Mouse (Mus musculus): ENCODE measurements around the gene Phactr3. TPM values are rescaled to one million over a fixed set of nuclear protein-coding genes. Genes with fewer than 3 reads are reported as not detected.

The Phactr3 gene
- polyA plus RNA-seq, 1 experiment = not detected

DNA sequence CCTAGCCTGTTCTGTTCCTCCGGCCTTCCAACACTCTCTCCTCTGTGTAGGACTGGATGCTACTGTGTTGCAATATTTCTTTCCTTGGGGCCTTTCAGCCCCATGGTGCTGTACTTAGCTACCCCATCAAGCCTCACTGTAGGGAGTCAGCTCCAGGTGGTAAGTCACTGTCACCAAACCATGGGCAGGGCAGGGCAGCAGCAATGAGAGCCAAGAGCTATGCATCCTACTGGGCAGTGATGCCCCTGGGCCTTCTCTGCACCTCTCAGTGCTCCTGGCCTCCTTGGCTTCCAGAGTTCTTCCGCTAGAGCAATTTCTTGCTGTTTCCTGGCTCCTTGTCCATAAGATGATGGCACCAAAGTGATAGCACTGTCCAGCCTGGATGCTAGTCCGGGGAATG lies 205.6 kb downstream of the Phactr3 start:
- H3K4me1 ChIP-seq (ENCODE audit: control insufficient read depth, insufficient read depth, low read length) = no peaks in the 10 kb centered on the region
- no peak for TF ChIP-seq POLR2A (IDR thresholded peaks at IDR 0.05; ENCODE audit: borderline replicate concordance, control insufficient read depth, low read depth, low read length)
- no peak for TF ChIP-seq CTCF (IDR thresholded peaks at IDR 0.05; ENCODE audit: control insufficient read depth, insufficient read depth, low read length)
- H3K27ac ChIP-seq (ENCODE audit: control insufficient read depth, insufficient read depth, low read depth, low read length, poor library complexity) = no peak overlapping the region
- H3K4me3 ChIP-seq (replicated peaks; ENCODE audit: control insufficient read depth, low read depth, low read length) = no peak overlapping the region
- 73% methylated on average over 3 of the region's 3 CpGs for WGBS

DNA sequence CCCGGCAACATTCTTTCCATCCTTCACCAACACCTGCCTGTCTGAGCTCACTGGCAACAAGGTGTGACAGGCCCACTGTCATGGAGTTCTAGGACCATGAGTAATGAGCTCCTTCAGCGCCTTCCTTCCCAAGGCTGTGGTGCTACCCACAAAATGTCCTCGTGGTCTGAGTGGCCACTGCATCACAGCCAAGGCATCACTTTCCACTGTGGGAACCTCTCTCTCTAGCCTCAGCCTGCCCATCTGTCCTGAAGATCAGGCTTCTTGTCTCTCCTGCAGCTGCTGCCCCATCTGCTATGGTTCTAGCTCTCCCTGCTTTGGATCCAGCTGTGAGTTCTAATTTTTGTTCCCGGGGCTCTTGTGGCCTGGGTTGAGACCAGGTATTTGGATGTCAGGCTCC lies 206.0 kb downstream of the Phactr3 start:
- TF ChIP-seq CTCF (IDR thresholded peaks at IDR 0.05; ENCODE audit: control insufficient read depth, insufficient read depth, low read length) = no peak
- TF ChIP-seq POLR2A (IDR thresholded peaks at IDR 0.05; ENCODE audit: borderline replicate concordance, control insufficient read depth, low read depth, low read length) = no peak
- 72% methylated on average over 4 of the region's 4 CpGs for WGBS
- Histone ChIP-seq H3K4me3 (replicated peaks; ENCODE audit: control insufficient read depth, low read depth, low read length) (no peak overlapping the region), H3K27ac (ENCODE audit: control insufficient read depth, insufficient read depth, low read depth, low read length, poor library complexity) (no peak overlapping the region), H3K4me1 (ENCODE audit: control insufficient read depth, insufficient read depth, low read length) (no peaks in the 10 kb centered on the region)

DNA sequence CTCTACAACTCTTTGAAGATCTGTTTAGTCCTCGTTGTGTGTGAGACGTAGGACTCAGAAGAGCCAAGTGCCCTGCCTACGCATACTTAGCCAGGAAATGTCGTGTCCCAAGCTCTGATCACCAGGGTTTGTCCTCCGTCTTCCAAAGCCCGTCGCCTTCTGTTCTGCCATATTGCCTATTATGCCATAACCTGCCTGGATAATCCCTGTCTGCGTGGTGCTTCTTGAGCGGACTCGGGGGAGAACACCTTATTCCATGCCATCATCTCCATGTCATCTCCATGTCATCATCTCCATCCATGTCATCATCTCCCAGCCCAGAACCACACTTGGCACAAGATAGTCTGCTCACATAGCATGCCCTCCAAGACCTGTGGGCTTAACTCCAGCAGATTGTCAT lies 207.3 kb downstream of the Phactr3 start:
- Histone ChIP-seq H3K27ac (ENCODE audit: control insufficient read depth, insufficient read depth, low read depth, low read length, poor library complexity) (no peak overlapping the region), H3K4me3 (replicated peaks; ENCODE audit: control insufficient read depth, low read depth, low read length) (no peak overlapping the region), H3K4me1 (ENCODE audit: control insufficient read depth, insufficient read depth, low read length) (no peaks in the 10 kb centered on the region)
- TF ChIP-seq CTCF (IDR thresholded peaks at IDR 0.05; ENCODE audit: control insufficient read depth, insufficient read depth, low read length) = no peak
- no peak for TF ChIP-seq POLR2A (IDR thresholded peaks at IDR 0.05; ENCODE audit: borderline replicate concordance, control insufficient read depth, low read depth, low read length)
- 81% methylated on average over 10 of the region's 10 CpGs for WGBS

DNA sequence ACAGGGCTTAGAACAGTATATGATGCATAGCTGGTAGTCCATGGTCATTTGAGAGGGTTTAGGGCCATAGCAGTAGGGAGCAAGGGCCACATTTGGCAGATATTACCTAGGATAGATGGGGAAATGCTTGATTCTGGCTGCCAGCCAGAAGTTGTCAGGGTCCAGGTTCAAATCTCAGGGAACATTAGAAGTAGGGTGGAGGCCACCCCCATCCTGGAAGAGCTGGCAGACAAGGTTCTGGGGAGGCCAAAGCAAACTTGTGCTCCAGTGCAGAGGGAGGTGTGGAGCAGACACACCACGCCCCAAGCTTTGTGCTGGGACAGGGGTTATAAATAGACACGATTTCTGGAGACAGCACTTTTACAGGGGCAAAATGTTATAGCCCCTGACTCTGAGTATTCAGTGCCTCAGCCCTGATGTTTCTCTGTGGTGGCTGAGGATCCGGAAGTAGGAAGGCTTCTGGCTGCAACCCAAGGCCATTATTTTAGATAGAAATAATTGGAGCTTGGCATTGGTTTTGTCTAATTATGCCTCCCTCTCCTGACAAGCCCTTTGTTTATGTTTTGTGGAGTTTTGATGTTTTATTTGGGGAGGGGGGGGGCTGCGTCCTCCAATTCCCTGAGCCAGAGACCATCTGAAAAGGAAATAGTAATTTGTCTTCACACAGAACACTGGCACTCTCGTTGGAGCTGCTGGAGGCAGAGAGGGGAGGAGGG lies 208.1 kb downstream of the Phactr3 start:
- no peaks in the 10 kb centered on the region for H3K4me1 ChIP-seq (ENCODE audit: control insufficient read depth, insufficient read depth, low read length)
- no peak overlapping the region for H3K27ac ChIP-seq (ENCODE audit: control insufficient read depth, insufficient read depth, low read depth, low read length, poor library complexity)
- TF ChIP-seq CTCF (IDR thresholded peaks at IDR 0.05; ENCODE audit: control insufficient read depth, insufficient read depth, low read length) (no peak), POLR2A (IDR thresholded peaks at IDR 0.05; ENCODE audit: borderline replicate concordance, control insufficient read depth, low read depth, low read length) (no peak)
- no peak overlapping the region for H3K4me3 ChIP-seq (replicated peaks; ENCODE audit: control insufficient read depth, low read depth, low read length)
- 26% methylated on average over 5 of the region's 5 CpGs for WGBS

DNA sequence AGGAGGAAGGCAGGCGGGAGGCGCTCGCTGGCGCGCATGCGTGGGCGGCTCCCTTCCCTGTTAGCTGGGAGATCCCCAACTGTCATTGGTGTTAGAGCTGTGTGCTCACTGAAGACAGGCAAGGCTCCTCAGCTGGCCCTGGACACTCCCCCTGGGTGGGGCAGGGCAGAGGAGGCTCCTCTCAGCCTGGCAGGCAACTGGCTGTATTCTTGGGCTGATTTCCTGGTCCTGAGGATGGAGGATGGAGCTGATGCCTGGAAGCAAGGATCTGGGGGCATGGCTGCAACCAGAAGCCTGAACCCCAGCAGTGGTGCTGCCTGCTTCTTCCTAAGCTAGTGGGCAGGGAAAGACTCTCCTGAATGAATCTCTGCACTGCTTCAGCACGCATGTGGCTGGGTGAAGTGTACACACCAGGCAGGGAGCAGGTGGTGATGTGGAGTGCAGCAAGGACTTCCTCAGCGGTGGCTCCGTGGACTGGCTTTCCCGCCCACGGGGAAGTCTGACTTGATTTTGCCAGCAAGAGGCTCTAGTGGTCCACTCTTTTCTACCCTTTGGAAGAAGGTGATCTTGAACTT lies 208.8 kb downstream of the Phactr3 start:
- TF ChIP-seq POLR2A (IDR thresholded peaks at IDR 0.05; ENCODE audit: borderline replicate concordance, control insufficient read depth, low read depth, low read length) = no peak
- TF ChIP-seq CTCF (IDR thresholded peaks at IDR 0.05; ENCODE audit: control insufficient read depth, insufficient read depth, low read length) = no peak
- 9% methylated on average over 12 of the region's 12 CpGs for WGBS

DNA sequence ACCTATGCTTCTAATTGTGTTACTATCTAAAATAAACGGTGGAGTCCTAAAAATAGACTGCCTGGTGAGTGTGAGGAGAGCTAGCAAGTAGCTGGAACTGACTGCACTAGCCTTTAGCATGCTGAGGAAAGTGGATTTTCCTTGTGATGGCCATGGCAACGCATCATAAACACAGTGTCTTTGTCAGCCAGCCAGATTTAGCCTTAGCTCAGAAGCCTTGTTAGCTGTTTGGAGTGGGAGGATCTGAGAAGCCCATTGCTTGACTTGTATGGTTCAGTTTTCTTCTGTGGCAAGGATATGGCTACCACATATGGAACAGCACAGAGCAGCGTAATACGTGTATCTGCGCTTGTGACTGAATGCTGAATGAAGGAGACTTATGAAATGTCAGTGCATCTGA lies 210.8 kb downstream of the Phactr3 start:
- Histone ChIP-seq H3K4me1 (ENCODE audit: control insufficient read depth, insufficient read depth, low read length) (no peaks in the 10 kb centered on the region), H3K4me3 (replicated peaks; ENCODE audit: control insufficient read depth, low read depth, low read length) (no peak overlapping the region), H3K27ac (ENCODE audit: control insufficient read depth, insufficient read depth, low read depth, low read length, poor library complexity) (no peak overlapping the region)
- WGBS = 69% methylated on average over 5 of the region's 5 CpGs
- TF ChIP-seq POLR2A (IDR thresholded peaks at IDR 0.05; ENCODE audit: borderline replicate concordance, control insufficient read depth, low read depth, low read length) (no peak), CTCF (IDR thresholded peaks at IDR 0.05; ENCODE audit: control insufficient read depth, insufficient read depth, low read length) (no peak)

More for the DNA sequence above, 208.8 kb downstream of the Phactr3 start:
- Histone ChIP-seq H3K27ac (ENCODE audit: control insufficient read depth, insufficient read depth, low read depth, low read length, poor library complexity) (no peak overlapping the region), H3K4me3 (replicated peaks; ENCODE audit: control insufficient read depth, low read depth, low read length) (no peak overlapping the region), H3K4me1 (ENCODE audit: control insufficient read depth, insufficient read depth, low read length) (no peaks in the 10 kb centered on the region)

DNA sequence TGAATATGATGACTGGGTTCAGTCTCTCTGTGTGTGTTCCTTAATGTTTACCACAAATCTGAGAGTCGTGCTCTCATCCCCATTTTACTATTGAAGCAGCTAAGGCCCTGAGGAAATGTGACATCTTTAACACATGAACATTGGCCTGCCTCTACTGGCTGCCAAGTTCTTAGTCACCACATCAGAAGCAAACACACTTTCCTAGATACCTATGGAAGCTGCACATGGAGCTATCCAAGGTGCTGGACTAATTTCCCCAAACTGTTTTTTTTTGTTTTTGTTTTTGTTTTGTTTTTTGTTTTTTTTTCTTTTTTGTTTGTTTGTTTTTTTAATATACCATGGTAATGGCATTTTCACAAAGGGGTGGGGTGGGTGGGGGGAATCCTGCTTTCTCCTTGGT lies 211.2 kb downstream of the Phactr3 start:
- H3K27ac ChIP-seq (ENCODE audit: control insufficient read depth, insufficient read depth, low read depth, low read length, poor library complexity) = no peak overlapping the region
- 44% methylated on average over 1 of the region's 1 CpGs for WGBS
- H3K4me3 ChIP-seq (replicated peaks; ENCODE audit: control insufficient read depth, low read depth, low read length) = no peak overlapping the region
- H3K4me1 ChIP-seq (ENCODE audit: control insufficient read depth, insufficient read depth, low read length) = no peaks in the 10 kb centered on the region
- no peak for TF ChIP-seq CTCF (IDR thresholded peaks at IDR 0.05; ENCODE audit: control insufficient read depth, insufficient read depth, low read length)
- TF ChIP-seq POLR2A (IDR thresholded peaks at IDR 0.05; ENCODE audit: borderline replicate concordance, control insufficient read depth, low read depth, low read length) = no peak

DNA sequence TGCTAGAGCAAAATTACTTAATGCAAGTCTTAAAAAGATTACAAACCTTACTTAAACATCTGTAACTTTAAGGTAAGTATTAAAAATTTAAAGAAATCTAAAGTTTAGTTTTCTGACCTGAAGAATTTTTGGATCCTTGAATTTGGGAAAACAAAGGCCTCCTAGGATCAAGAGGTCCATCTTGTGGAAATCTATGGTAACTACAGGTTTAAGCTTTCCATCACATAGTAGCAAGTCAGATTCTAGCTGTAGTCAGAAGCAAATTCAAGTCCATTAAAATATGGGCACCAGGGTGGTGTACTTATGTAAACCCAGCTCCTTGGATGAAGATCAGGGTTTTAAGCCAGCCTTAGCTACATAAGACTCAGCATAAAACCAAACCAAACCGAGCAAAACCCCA lies 219.1 kb downstream of the Phactr3 start:
- 38% methylated on average over 1 of the region's 1 CpGs for WGBS
- Histone ChIP-seq H3K27ac (ENCODE audit: control insufficient read depth, insufficient read depth, low read depth, low read length, poor library complexity) (no peak overlapping the region), H3K4me3 (replicated peaks; ENCODE audit: control insufficient read depth, low read depth, low read length) (no peak overlapping the region), H3K4me1 (ENCODE audit: control insufficient read depth, insufficient read depth, low read length) (no peaks in the 10 kb centered on the region)
- TF ChIP-seq CTCF (IDR thresholded peaks at IDR 0.05; ENCODE audit: control insufficient read depth, insufficient read depth, low read length) = no peak
- TF ChIP-seq POLR2A (IDR thresholded peaks at IDR 0.05; ENCODE audit: borderline replicate concordance, control insufficient read depth, low read depth, low read length) = no peak
